ENCODE assay signal across 8 mouse cellular contexts in genomic region chr11:119203423-119203822, GRCm38 (mm10). TPM values are rescaled to one million over a fixed set of nuclear protein-coding genes. Genes with fewer than 3 reads are reported as not detected.
DNase-seq lines count a peak whose midpoint lies in the region; ATAC-seq and TF ChIP-seq lines count a peak whose summit lies in the region.
"Had no signal": no experiment of that assay in that cellular context is flagged by ENCODE, and none has a peak within 500 bp of the region (broad histone marks: within the 10 kb centered on the region; RNA-seq: fewer than 3 reads in every experiment).

No protein-coding gene starts in this region.

- 43% methylated on average over 5 of the region's 5 CpGs for WGBS in kidney, adult 2 months
- 35% methylated on average over 5 of the region's 5 CpGs for WGBS in lung, postnatal 0 days

- TF ChIP-seq EP300 in MEL (IDR thresholded peaks at IDR 0.05; ENCODE audit: low read depth in 1 of 2, low read length in 2 of 2) = no peak
- TF ChIP-seq EP300 in lung, postnatal 0 days (IDR thresholded peaks at IDR 0.05) = no peak

- no peak overlapping the region for H3K4me3 ChIP-seq in kidney, adult 2 months (ENCODE audit: insufficient read depth, low read depth, low read length)
- H3K4me3 ChIP-seq in MEL (ENCODE audit: control insufficient read depth in 1 of 2, insufficient read depth in 1 of 2, low read depth in 2 of 2, low read length in 2 of 2) = no peak overlapping the region
- H3K4me3 ChIP-seq in lung, postnatal 0 days (ENCODE audit: low read depth, low read length) = no peak overlapping the region

- H3K9ac ChIP-seq in MEL (ENCODE audit: control insufficient read depth, low read depth, low read length, poor library complexity, severe bottlenecking) = no peak overlapping the region
- H3K9ac ChIP-seq in lung, postnatal 0 days (replicated peaks; ENCODE audit: low read depth) = no peak overlapping the region

- no peaks in the 10 kb centered on the region for H3K36me3 ChIP-seq in kidney, adult 2 months (ENCODE audit: control insufficient read depth, insufficient read depth, low read length)
- no peaks in the 10 kb centered on the region; a peak in 1 of 4 replicates for H3K36me3 ChIP-seq in MEL (ENCODE audit: control insufficient read depth in 1 of 2, insufficient read depth in 2 of 2, low read length in 2 of 2)
- H3K36me3 ChIP-seq in lung, postnatal 0 days (ENCODE audit: insufficient read depth, low read length) = peaks cover 15% of the 10 kb centered on the region

- peak; percentile 79 for TF ChIP-seq CTCF in kidney, adult 2 months (conservative IDR thresholded peaks at IDR 0.05; ENCODE audit: insufficient read depth, insufficient read length, low read depth, low read length)
- TF ChIP-seq CTCF in MEL (IDR thresholded peaks at IDR 0.05 in 2 of 3, conservative IDR thresholded peaks at IDR 0.05 in 1 of 3; ENCODE audit: control insufficient read depth in 1 of 3, insufficient read depth in 1 of 3, low read depth in 2 of 3, low read length in 3 of 3, poor library complexity in 1 of 3, severe bottlenecking in 1 of 3) = peak; percentile 90 to 98 (median 95)
- TF ChIP-seq CTCF in lung, postnatal 0 days (IDR thresholded peaks at IDR 0.05) = peak; percentile 93

- DNase-seq in kidney, adult 2 months = peak; percentile 36
- DNase-seq in kidney, adult 18-20 months = no peak
- DNase-seq in MEL (ENCODE audit: low read depth, low spot score) = peak; percentile 60
- DNase-seq in cerebellum, postnatal 25 days = peak; percentile 64 to 74
- peak; percentile 45 for DNase-seq in lung, postnatal 0 days (ENCODE audit: low spot score)
- DNase-seq in frontal cortex, postnatal 10 days (ENCODE audit: low spot score in 2 of 2) = no peak
- no peak for DNase-seq in layer of hippocampus, adult 18-20 months (ENCODE audit: low spot score in 2 of 2)

- H3K9me3 ChIP-seq in MEL (replicated peaks; ENCODE audit: insufficient read depth, low read length) = no peaks in the 10 kb centered on the region
- H3K9me3 ChIP-seq in lung, postnatal 0 days (ENCODE audit: low read length) = no peaks in the 10 kb centered on the region

- peak; percentile 41 for ATAC-seq in lung, postnatal 0 days

- no peaks in the 10 kb centered on the region for H3K4me1 ChIP-seq in kidney, adult 2 months (ENCODE audit: control insufficient read depth, insufficient read depth, low read length)
- no peaks in the 10 kb centered on the region for H3K4me1 ChIP-seq in MEL (ENCODE audit: control insufficient read depth in 1 of 2, insufficient read depth in 2 of 2, low read length in 2 of 2)
- H3K4me1 ChIP-seq in lung, postnatal 0 days (ENCODE audit: insufficient read depth, low read depth, low read length) = no peaks in the 10 kb centered on the region

- H3K4me2 ChIP-seq in lung, postnatal 0 days (replicated peaks; ENCODE audit: low read depth, low read length) = no peak overlapping the region

- TF ChIP-seq POLR2A in kidney, adult 2 months (IDR thresholded peaks at IDR 0.05; ENCODE audit: low read depth, low read length) = no peak
- TF ChIP-seq POLR2A in MEL (IDR thresholded peaks at IDR 0.05; ENCODE audit: control insufficient read depth in 1 of 2, insufficient read depth in 1 of 2, low read depth in 1 of 2, low read length in 2 of 2, poor library complexity in 1 of 2) = no peak

- H3K27ac ChIP-seq in kidney, adult 2 months (ENCODE audit: insufficient read depth, low read depth, low read length) = no peak overlapping the region
- no peak overlapping the region for H3K27ac ChIP-seq in MEL (ENCODE audit: control insufficient read depth, low read depth, low read length)
- H3K27ac ChIP-seq in lung, postnatal 0 days (ENCODE audit: low read length) = no peak overlapping the region
- H3K27ac ChIP-seq: macrophage had no signal

- H3K27me3 ChIP-seq in kidney, adult 2 months (replicated peaks; ENCODE audit: control insufficient read depth, insufficient read depth, low read length) = no peaks in the 10 kb centered on the region
- no peaks in the 10 kb centered on the region for H3K27me3 ChIP-seq in MEL (ENCODE audit: control insufficient read depth in 1 of 2, insufficient read depth in 2 of 2, low read length in 2 of 2)
- H3K27me3 ChIP-seq in lung, postnatal 0 days (replicated peaks; ENCODE audit: insufficient read depth, low read length) = no peaks in the 10 kb centered on the region

- H3K79me2 ChIP-seq in MEL (ENCODE audit: control insufficient read depth, insufficient read depth, low read length, poor library complexity) = no peaks in the 10 kb centered on the region

- TF ChIP-seq RAD21 in MEL (IDR thresholded peaks at IDR 0.05; ENCODE audit: low read depth, low read length) = peak; percentile 59

TF ChIP-seq in MEL, 35 proteins besides CTCF, POLR2A, EP300 and RAD21:
- peak; percentile 32; the same call in 1 of the 2 replicates for TF ChIP-seq ZC3H11A (IDR thresholded peaks at IDR 0.05; ENCODE audit: low read depth, low read length)
- no peak for TF ChIP-seq TAL1 (IDR thresholded peaks at IDR 0.05; ENCODE audit: low read length)
- peak; percentile 53 for TF ChIP-seq SMC3 (IDR thresholded peaks at IDR 0.05; ENCODE audit: low read depth, low read length)

RNA-seq across cellular contexts. Expression of gene Tbc1d16, which starts 24.9 kb away (rescaled TPM):
- 25.2 and 31.5 TPM in 2 replicates for polyA plus RNA-seq in kidney, adult 2 months (2012; rRNA removed)
- 12.0 and 13.6 TPM in 2 replicates for total RNA-seq in MEL (2012; rRNA removed)
- 10 to 100 TPM in 1 of 2 experiments, not detected in 1; 19.2 TPM for polyA plus RNA-seq in MEL (2012; ENCODE audit: insufficient read depth in 1 of 2, insufficient read length in 2 of 2, low read depth in 1 of 2, low replicate concordance in 2 of 2, missing spikeins in 1 of 2)
- 11.9 and 12.9 TPM in 2 replicates for polyA plus RNA-seq in lung, postnatal 0 days (2015; fragmentation: Nextera tagmentation; extraction: Ambion mirVana)
- total RNA-seq in layer of hippocampus, adult 18-20 months (2021) = 10 to 100 TPM; 37.5 to 39.9 TPM

RNA-seq across cellular contexts. Expression of gene Ccdc40, which starts 24.9 kb away (rescaled TPM):
- polyA plus RNA-seq in kidney, adult 2 months (2012; rRNA removed) = 0.27 and 0.30 TPM in 2 replicates
- 0.46 and 0.92 TPM in 2 replicates for total RNA-seq in MEL (2012; rRNA removed)
- 1 to 10 TPM in 1 of 2 experiments, not detected in 1; 1.9 TPM for polyA plus RNA-seq in MEL (2012; ENCODE audit: insufficient read depth in 1 of 2, insufficient read length in 2 of 2, low read depth in 1 of 2, low replicate concordance in 2 of 2, missing spikeins in 1 of 2)
- 6.1 and 6.3 TPM in 2 replicates for polyA plus RNA-seq in lung, postnatal 0 days (2015; fragmentation: Nextera tagmentation; extraction: Ambion mirVana)
- total RNA-seq in layer of hippocampus, adult 18-20 months (2021) = 1 to 10 TPM; 2.3 to 2.7 TPM

Comparison
In these comparisons a context has a peak if more than half of its experiments do, and no peak if none do; other contexts are left out.
1. DNase-seq: peak in kidney, adult 2 months (single experiment), MEL (single experiment), cerebellum, postnatal 25 days (2 of 2) and lung, postnatal 0 days (single experiment); none in kidney, adult 18-20 months (single experiment), frontal cortex, postnatal 10 days (0 of 2) and layer of hippocampus, adult 18-20 months (0 of 2).
2. Peak in every context shown above with its lines, with median percentiles within 50 percentile points of each other: CTCF ChIP-seq.